Mouse (Mus musculus): ENCODE results near the gene Edem2. TPM values are rescaled to one million over a fixed set of nuclear protein-coding genes. Genes with fewer than 3 reads are reported as not detected.

Edem2 gene
- polyA plus RNA-seq, 1 experiment from 2014 or later, result 35.6 TPM

DNA sequence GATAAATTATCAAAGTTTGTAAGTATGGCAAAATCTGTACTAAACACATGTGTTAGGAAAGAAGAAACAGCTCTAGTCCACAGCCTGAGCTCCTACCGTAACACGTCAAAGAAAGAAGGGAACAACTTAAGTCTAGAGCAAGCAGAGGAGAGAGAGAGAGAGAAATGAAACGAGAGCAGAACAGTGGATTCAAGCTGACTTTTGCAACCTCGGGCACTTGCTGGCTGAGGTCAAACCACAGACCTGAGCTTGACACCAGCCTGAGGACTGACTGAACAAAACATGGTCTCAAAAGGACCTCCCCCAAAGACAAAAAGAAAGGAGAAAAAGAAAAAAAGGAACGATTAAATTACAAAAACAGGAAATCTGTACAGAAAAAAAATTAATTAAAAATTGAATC is 48.7 kb downstream of the Edem2 start:
- ATAC-seq (ENCODE audit: insufficient read depth) (no peak), DNase-seq (no peak)
- Histone ChIP-seq H3K4me3 (ENCODE audit: low read depth, low read length) (no peak overlapping the region), H3K4me2 (no peak overlapping the region), H3K4me1 (ENCODE audit: insufficient read depth) (no peaks in the 10 kb centered on the region), H3K27me3 (ENCODE audit: insufficient read depth, low read length) (no peaks in the 10 kb centered on the region), H3K9me3 (ENCODE audit: low read depth, low read length) (no peaks in the 10 kb centered on the region), H3K36me3 (ENCODE audit: insufficient read depth) (peaks cover 2% of the 10 kb centered on the region; the same call in 1 of the 2 replicates), H3K27ac (ENCODE audit: low read depth) (no peak overlapping the region), H3K9ac (no peak overlapping the region)
- 67% methylated on average over 5 of the region's 5 CpGs for WGBS
- no peak for TF ChIP-seq CTCF (IDR thresholded peaks at IDR 0.05; ENCODE audit: low read depth)

DNA sequence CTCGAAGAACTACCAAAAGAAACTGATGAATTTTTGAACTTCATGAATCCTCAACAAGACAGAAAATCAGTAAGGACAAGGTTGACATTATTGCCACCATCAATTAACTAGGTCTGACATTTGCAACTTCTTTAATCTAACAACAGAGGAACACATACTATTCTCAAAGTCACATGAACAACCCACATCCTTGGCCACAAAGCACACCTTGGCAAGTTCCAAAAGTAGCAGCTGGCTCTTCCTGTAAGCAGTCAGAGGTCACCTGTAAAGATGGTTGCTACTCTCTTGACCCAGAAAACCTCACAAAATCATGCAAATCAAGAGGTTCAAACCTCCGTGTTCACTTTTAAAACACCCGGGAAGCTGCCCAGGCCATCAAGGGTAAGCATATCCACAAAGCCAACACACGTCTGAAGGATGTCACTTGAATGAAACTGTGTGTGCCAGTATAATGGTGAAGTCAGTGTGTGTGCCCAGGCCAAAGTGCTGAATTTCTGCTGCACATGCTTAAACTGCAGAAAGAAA is 49.6 kb downstream of the Edem2 start:
- ATAC-seq (ENCODE audit: insufficient read depth), result no peak
- peaks cover 2% of the 10 kb centered on the region; the same call in 1 of the 2 replicates for H3K36me3 ChIP-seq (ENCODE audit: insufficient read depth)
- 88% methylated on average over 4 of the region's 4 CpGs for WGBS
- no peak overlapping the region for H3K4me2 ChIP-seq
- TF ChIP-seq CTCF (IDR thresholded peaks at IDR 0.05; ENCODE audit: low read depth), result no peak
- no peak overlapping the region for H3K9ac ChIP-seq
- H3K27ac ChIP-seq (ENCODE audit: low read depth), result no peak overlapping the region
- no peaks in the 10 kb centered on the region for H3K9me3 ChIP-seq (ENCODE audit: low read depth, low read length)
- no peak for DNase-seq
- H3K4me3 ChIP-seq (ENCODE audit: low read depth, low read length), result no peak overlapping the region
- H3K4me1 ChIP-seq (ENCODE audit: insufficient read depth), result no peaks in the 10 kb centered on the region
- no peaks in the 10 kb centered on the region for H3K27me3 ChIP-seq (ENCODE audit: insufficient read depth, low read length)

DNA sequence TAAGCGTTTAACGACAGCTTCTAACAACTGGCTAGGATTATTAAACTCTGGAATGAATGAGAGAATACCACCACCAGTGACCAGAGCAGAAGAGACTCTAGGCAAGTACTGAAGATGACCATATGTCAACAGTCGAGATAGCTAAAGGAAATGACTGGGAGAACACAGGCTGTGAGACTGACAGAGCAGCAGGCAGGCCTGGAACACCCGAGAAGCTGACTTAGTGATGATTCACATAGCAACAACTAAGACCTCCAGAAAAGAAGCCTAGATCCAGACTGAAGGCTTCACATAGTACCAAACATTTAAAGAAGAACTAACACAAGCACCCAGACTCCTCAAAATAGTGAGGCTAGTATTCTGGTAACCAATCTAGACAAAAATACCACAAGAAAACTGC is 54.2 kb downstream of the Edem2 start:
- ATAC-seq (ENCODE audit: insufficient read depth), result no peak
- Histone ChIP-seq H3K9ac (no peak overlapping the region), H3K4me3 (ENCODE audit: low read depth, low read length) (no peak overlapping the region), H3K27ac (ENCODE audit: low read depth) (no peak overlapping the region), H3K4me1 (ENCODE audit: insufficient read depth) (no peaks in the 10 kb centered on the region), H3K27me3 (ENCODE audit: insufficient read depth, low read length) (no peaks in the 10 kb centered on the region), H3K9me3 (ENCODE audit: low read depth, low read length) (no peaks in the 10 kb centered on the region), H3K36me3 (ENCODE audit: insufficient read depth) (peaks cover 30% of the 10 kb centered on the region), H3K4me2 (no peak overlapping the region)
- DNase-seq, result no peak
- 52% methylated on average over 4 of the region's 4 CpGs for WGBS
- no peak for TF ChIP-seq CTCF (IDR thresholded peaks at IDR 0.05; ENCODE audit: low read depth)

DNA sequence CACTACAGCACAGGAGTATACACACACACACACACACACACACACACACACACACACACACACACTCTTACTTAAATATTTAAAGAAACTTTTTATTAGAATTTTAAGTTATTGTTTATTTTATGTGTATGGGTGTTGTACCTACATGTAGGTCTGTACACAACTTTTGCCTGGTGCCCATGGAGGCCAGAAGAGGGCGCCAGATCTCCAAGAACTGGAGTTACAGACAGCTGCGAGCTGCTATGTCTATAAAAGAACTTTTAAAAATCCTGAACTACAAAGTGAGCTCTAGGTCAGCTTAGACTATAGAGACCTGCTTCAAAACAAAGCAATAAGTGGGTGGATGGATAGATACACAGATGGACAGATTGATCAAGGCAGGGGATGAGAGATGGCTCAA is 55.7 kb downstream of the Edem2 start:
- Histone ChIP-seq H3K27me3 (ENCODE audit: insufficient read depth, low read length) (no peaks in the 10 kb centered on the region), H3K4me3 (ENCODE audit: low read depth, low read length) (no peak overlapping the region), H3K9ac (no peak overlapping the region), H3K27ac (ENCODE audit: low read depth) (no peak overlapping the region), H3K36me3 (ENCODE audit: insufficient read depth) (peaks cover 33% of the 10 kb centered on the region), H3K4me2 (no peak overlapping the region), H3K9me3 (ENCODE audit: low read depth, low read length) (no peaks in the 10 kb centered on the region), H3K4me1 (ENCODE audit: insufficient read depth) (no peaks in the 10 kb centered on the region)
- TF ChIP-seq CTCF (IDR thresholded peaks at IDR 0.05; ENCODE audit: low read depth), result peak; percentile 60
- WGBS, result 32% methylated on average over 2 of the region's 2 CpGs
- peak; percentile 80 for DNase-seq
- no peak for ATAC-seq (ENCODE audit: insufficient read depth)

DNA sequence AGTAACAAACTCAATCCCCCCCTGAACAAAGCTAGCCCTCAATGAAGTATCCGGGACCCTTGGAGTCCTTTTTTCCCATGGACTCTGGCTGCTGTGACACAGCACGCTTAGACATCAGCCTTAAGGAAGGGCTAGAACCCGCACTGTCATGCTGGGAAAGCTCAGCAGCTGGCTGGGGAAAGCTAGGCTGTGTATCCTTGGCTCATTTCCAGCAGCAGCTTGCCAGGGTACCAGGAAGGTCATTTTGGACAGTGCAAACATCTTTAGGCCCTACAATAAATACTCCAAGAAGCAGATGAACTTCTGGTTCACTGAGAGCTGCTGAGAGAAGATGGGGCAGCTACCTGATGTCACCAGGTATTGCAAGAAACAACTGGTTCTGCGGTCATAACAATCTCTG is 58.0 kb downstream of the Edem2 start:
- no peak for TF ChIP-seq CTCF (IDR thresholded peaks at IDR 0.05; ENCODE audit: low read depth)
- no peak for ATAC-seq (ENCODE audit: insufficient read depth)
- 80% methylated on average over 4 of the region's 4 CpGs for WGBS

DNA sequence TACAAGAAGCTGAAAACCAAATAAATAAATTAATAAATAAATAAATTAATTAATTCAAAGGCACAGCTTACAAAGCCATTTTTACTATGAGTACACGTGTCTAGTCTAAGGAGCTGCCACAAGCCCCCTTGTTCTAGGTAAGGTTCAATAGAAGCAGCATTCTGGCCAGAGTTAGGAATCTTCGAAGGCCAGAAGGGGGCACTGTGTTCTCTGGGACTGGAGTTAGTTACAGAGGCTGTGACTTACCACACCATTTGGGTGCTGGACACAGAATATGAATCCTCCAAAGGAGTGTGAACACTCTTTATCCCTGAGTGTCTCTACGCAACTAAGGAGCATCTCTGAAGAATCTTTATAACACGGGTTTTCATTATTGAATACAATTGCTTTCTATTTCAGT is 60.8 kb downstream of the Edem2 start:
- H3K27me3 ChIP-seq (ENCODE audit: insufficient read depth, low read length), result no peaks in the 10 kb centered on the region
- peak; percentile 56 for TF ChIP-seq CTCF (IDR thresholded peaks at IDR 0.05; ENCODE audit: low read depth)
- H3K4me3 ChIP-seq (ENCODE audit: low read depth, low read length), result no peak overlapping the region
- no peak overlapping the region for H3K27ac ChIP-seq (ENCODE audit: low read depth)
- ATAC-seq (ENCODE audit: insufficient read depth) (no peak), DNase-seq (peak; percentile 65)
- H3K9me3 ChIP-seq (ENCODE audit: low read depth, low read length), result no peaks in the 10 kb centered on the region
- peaks cover 78% of the 10 kb centered on the region for H3K36me3 ChIP-seq (ENCODE audit: insufficient read depth)
- no peaks in the 10 kb centered on the region for H3K4me1 ChIP-seq (ENCODE audit: insufficient read depth)
- H3K9ac ChIP-seq, result no peak overlapping the region
- WGBS, result 81% methylated on average over 4 of the region's 4 CpGs
- no peak overlapping the region for H3K4me2 ChIP-seq

More for the DNA sequence above, 58.0 kb downstream of the Edem2 start:
- H3K27ac ChIP-seq (ENCODE audit: low read depth), result no peak overlapping the region
- H3K27me3 ChIP-seq (ENCODE audit: insufficient read depth, low read length), result no peaks in the 10 kb centered on the region
- no peak overlapping the region for H3K4me2 ChIP-seq
- H3K36me3 ChIP-seq (ENCODE audit: insufficient read depth), result peaks cover 51% of the 10 kb centered on the region
- no peaks in the 10 kb centered on the region for H3K4me1 ChIP-seq (ENCODE audit: insufficient read depth)
- no peak overlapping the region for H3K4me3 ChIP-seq (ENCODE audit: low read depth, low read length)
- H3K9ac ChIP-seq, result no peak overlapping the region
- DNase-seq, result peak; percentile 77
- H3K9me3 ChIP-seq (ENCODE audit: low read depth, low read length), result no peaks in the 10 kb centered on the region

DNA sequence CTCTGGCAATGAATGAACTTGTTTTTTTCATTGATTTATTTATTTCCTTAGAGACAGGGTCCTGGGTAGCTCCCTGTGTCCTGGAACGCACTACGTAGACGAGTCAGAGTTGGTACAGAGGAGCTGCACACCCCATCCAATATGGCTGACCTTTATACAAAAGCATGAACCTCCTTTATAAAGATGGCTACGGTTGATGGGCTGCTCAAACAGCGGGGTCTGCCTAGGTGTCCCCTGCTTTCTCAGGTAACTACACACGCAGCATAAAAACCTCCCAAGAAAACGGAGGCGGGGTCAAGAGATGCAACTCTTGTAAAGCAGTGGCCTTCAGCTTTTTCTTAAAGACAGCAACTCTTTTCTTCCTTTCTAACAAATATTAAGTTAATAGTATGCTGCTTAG is 61.4 kb downstream of the Edem2 start:
- Histone ChIP-seq H3K36me3 (ENCODE audit: insufficient read depth) (peaks cover 82% of the 10 kb centered on the region), H3K9me3 (ENCODE audit: low read depth, low read length) (no peaks in the 10 kb centered on the region), H3K27ac (ENCODE audit: low read depth) (no peak overlapping the region), H3K27me3 (ENCODE audit: insufficient read depth, low read length) (no peaks in the 10 kb centered on the region), H3K4me2 (no peak overlapping the region), H3K4me3 (ENCODE audit: low read depth, low read length) (no peak overlapping the region), H3K9ac (no peak overlapping the region), H3K4me1 (ENCODE audit: insufficient read depth) (no peaks in the 10 kb centered on the region)
- TF ChIP-seq CTCF (IDR thresholded peaks at IDR 0.05; ENCODE audit: low read depth), result no peak
- ATAC-seq (ENCODE audit: insufficient read depth) (no peak), DNase-seq (no peak)
- 95% methylated on average over 8 of the region's 8 CpGs for WGBS

Measured in lung, embryonic 14.5 days (tissue).